Mouse (Mus musculus): ENCODE results near the gene Scube3. TPM values are rescaled to one million over a fixed set of nuclear protein-coding genes. Genes with fewer than 3 reads are reported as not detected.
A peak's percentile ranks its signal among the peaks of the same experiment; 100 is the strongest.

The Scube3 gene
- polyA plus RNA-seq, 1 experiment from 2014 or later, result 8.1 TPM

DNA sequence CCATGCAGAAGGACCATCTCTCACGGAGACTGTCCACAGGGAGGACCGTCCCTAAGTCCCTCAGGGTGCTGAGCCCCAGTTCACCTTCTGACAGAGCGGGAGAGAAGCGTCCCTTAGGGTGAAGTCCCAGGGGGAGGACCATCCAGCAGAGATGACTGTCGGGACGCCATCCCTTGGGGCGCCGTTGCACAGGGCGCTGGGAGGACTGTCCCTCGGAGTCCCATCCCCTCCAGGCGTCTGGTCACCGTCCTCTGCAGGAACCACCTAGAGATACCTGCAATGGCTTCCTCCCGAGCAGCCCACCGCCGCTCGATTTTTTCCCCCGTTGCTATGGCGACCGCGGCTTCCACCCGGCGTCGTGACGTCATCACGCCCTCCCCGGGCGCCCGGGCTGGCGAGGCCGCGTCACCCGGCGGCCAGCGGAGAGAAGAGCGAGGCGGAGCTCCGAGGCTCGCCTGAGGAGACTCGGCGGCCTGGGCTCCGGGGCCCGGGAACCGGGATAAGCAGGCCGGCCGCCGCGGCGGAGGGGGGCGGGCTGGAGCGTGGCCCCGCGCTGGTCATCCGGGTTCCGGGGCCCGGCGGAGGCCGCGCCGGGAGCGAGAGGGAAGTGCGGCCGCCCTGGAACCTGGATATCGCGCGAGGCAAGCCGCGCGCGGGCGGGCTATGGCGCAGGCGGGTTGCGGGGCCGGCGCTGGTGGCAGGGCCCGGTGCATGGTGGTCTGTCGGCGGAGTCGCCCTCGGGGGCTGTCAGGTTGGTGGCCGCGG is 35.0 kb downstream of the Scube3 start, which contains the start of gene Zfp523:
TSS of gene Zfp523 (plus strand) at position 355 of the 765 bp plus-strand sequence.
- peak within 1 kb of the TSS; percentile 90 for H3K27ac ChIP-seq (replicated peaks; ENCODE audit: low read depth, low read length)

DNA sequence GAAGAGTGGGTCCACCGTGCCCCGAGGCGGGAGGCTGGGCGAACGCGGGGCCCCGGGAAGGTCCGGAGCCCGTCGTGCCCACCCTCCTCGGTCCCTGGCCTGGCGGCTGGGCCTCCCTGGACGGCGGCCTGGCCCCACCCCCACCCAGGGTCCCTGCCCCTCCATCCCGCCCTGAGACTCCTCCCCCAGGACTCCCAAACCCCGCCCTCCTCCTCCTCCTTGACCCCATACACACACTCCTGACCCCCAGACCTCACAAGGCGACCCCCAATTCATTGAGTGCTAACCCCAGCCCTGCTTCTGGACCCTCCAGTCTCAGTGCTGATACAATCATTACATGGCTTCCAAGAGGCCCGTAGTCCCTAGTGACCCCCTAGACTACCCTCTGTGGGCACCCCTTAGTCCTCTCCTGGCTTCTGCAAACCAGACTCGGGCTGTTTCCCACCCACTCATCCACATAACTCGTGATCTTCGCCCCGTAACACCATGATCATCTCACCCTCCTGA is 35.7 kb downstream of the Scube3 start:
- Histone ChIP-seq H3K9ac (ENCODE audit: low read depth, low read length) (peak overlapping the region; percentile 97), H3K4me3 (ENCODE audit: low read depth, low read length) (peak overlapping the region; percentile 86), H3K27ac (replicated peaks; ENCODE audit: low read depth, low read length) (peak overlapping the region; percentile 90), H3K27me3 (replicated peaks; ENCODE audit: control insufficient read depth, insufficient read depth, low read length) (no peaks in the 10 kb centered on the region), H3K9me3 (ENCODE audit: control insufficient read depth, low read length) (no peaks in the 10 kb centered on the region), H3K4me2 (ENCODE audit: low read depth, low read length) (peak overlapping the region; percentile 98), H3K36me3 (ENCODE audit: control insufficient read depth, insufficient read depth, low read length) (no peaks in the 10 kb centered on the region), H3K4me1 (ENCODE audit: control insufficient read depth, insufficient read depth, low read length) (peaks cover 39% of the 10 kb centered on the region)
- DNase-seq (ENCODE audit: low spot score) (peak; percentile 59), ATAC-seq (ENCODE audit: low read depth) (peak; percentile 62)
- WGBS, result 22% methylated on average over 6 of the region's 22 CpGs

More for the DNA sequence above, 35.0 kb downstream of the Scube3 start, which contains the start of gene Zfp523:
- Histone ChIP-seq H3K9ac (ENCODE audit: low read depth, low read length) (peak within 1 kb of the TSS; percentile 97), H3K4me3 (ENCODE audit: low read depth, low read length) (peak within 1 kb of the TSS; percentile 86), H3K9me3 (ENCODE audit: control insufficient read depth, low read length) (no peaks in the 10 kb centered on the region), H3K36me3 (ENCODE audit: control insufficient read depth, insufficient read depth, low read length) (no peaks in the 10 kb centered on the region), H3K4me1 (ENCODE audit: control insufficient read depth, insufficient read depth, low read length) (peaks cover 43% of the 10 kb centered on the region), H3K4me2 (ENCODE audit: low read depth, low read length) (peak within 1 kb of the TSS; percentile 98), H3K27me3 (replicated peaks; ENCODE audit: control insufficient read depth, insufficient read depth, low read length) (no peaks in the 10 kb centered on the region)
- peak; percentile 87 for ATAC-seq (ENCODE audit: low read depth)
- 1% methylated on average over 27 of the region's 82 CpGs for WGBS
- DNase-seq (ENCODE audit: low spot score), result peak; percentile 95

DNA sequence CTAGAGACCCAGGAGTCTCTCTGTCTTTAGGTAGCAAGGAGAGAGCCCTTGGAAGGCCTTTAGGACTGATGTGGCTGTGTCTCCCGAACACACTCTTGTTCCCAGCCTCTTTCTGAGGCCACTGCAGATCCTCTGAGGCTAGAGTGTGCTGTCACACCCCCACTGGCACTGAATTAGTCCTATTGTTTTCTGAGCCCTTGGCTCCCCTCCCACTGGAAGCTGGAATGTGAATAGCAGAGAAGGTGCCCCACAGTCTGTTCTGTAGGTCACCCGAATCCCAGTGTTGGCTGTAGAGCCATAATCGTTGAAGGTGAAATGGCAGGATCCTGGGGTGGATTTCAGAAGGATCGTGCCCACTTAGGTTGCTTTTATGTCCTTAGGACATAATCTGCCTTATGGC is 38.4 kb downstream of the Scube3 start:
- no peaks in the 10 kb centered on the region for H3K27me3 ChIP-seq (replicated peaks; ENCODE audit: control insufficient read depth, insufficient read depth, low read length)
- H3K9ac ChIP-seq (ENCODE audit: low read depth, low read length), result no peak overlapping the region
- no peak overlapping the region for H3K4me2 ChIP-seq (ENCODE audit: low read depth, low read length)
- no peak overlapping the region for H3K4me3 ChIP-seq (ENCODE audit: low read depth, low read length)
- 54% methylated on average over 4 of the region's 4 CpGs for WGBS
- no peaks in the 10 kb centered on the region for H3K36me3 ChIP-seq (ENCODE audit: control insufficient read depth, insufficient read depth, low read length)
- ATAC-seq (ENCODE audit: low read depth), result no peak
- peaks cover 33% of the 10 kb centered on the region for H3K4me1 ChIP-seq (ENCODE audit: control insufficient read depth, insufficient read depth, low read length)
- no peaks in the 10 kb centered on the region for H3K9me3 ChIP-seq (ENCODE audit: control insufficient read depth, low read length)
- H3K27ac ChIP-seq (replicated peaks; ENCODE audit: low read depth, low read length), result no peak overlapping the region
- DNase-seq (ENCODE audit: low spot score), result peak; percentile 34

DNA sequence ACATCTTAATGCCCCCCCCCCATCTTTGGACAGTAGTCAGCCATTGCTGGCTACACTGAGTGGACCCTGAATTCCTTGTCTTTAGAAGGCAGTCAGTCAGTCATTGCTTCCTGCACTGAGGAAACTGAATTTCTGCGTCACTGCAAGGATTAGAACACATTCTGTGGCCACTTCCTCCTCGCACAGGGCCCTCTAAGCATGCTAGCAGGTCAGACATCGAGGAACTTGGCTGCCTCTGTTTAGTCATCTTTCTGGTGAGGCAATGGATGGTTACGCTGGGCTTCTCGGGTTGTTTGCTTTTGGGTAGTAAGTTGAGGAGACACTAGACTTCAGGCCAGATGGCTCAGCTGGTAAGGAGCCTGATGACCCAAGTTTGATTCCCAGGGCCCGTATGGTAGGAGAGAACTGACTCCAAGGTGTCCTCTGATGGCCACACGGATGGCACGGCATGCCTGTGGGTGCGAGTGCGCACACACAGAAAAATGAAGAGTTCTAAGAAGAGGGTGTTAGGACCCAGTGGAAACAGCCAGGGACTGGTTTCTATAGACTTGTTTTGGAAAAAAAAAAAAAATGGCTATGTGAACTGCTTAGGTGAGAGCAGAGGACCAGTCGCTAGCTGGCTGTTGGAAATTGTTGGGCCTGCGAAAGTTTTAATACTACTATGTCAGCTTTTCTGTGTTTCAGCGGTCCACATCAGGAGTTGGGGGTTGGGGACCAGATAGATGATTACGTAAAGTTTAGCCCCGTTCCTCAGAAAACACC is 39.0 kb downstream of the Scube3 start:
- H3K27me3 ChIP-seq (replicated peaks; ENCODE audit: control insufficient read depth, insufficient read depth, low read length), result no peaks in the 10 kb centered on the region
- 78% methylated on average over 15 of the region's 15 CpGs for WGBS
- no peak overlapping the region for H3K9ac ChIP-seq (ENCODE audit: low read depth, low read length)
- no peak for ATAC-seq (ENCODE audit: low read depth)
- H3K36me3 ChIP-seq (ENCODE audit: control insufficient read depth, insufficient read depth, low read length), result no peaks in the 10 kb centered on the region
- H3K4me3 ChIP-seq (ENCODE audit: low read depth, low read length), result no peak overlapping the region
- H3K27ac ChIP-seq (replicated peaks; ENCODE audit: low read depth, low read length), result no peak overlapping the region
- no peak overlapping the region for H3K4me2 ChIP-seq (ENCODE audit: low read depth, low read length)
- DNase-seq (ENCODE audit: low spot score), result no peak
- H3K4me1 ChIP-seq (ENCODE audit: control insufficient read depth, insufficient read depth, low read length), result peaks cover 32% of the 10 kb centered on the region
- no peaks in the 10 kb centered on the region for H3K9me3 ChIP-seq (ENCODE audit: control insufficient read depth, low read length)

DNA sequence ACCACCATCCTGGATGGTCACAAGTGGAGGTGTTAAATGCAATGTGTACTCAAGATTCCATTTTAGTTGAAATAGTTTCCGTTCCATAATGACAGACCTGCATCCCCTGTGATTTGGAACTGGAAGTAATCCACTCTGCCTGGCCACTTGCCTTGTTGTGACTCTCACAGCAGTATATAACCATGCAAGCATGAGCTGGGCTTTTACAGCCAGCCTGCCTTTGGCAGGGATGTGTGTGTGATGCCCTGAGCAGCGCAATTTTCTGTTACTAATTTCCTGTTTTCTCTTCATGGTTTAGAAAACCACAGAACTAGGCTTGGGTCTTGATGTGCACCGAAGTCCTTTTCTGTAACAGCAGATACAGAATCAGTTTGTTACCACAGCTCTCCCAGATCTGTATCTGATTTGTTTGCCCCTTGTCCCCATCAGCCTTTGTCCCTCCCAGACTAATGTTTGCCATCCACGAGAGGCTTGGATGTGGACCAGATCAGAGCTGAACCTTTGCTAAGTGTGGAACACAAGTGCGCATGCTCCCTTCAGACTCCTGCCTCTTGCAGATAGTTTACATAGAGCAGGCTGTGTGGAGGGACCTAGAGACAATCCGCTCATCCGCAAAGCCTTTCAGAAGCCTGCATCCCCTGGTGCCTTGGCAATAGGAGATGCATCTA is 43.2 kb downstream of the Scube3 start:
- Histone ChIP-seq H3K27me3 (replicated peaks; ENCODE audit: control insufficient read depth, insufficient read depth, low read length) (no peaks in the 10 kb centered on the region), H3K36me3 (ENCODE audit: control insufficient read depth, insufficient read depth, low read length) (peaks cover 11% of the 10 kb centered on the region), H3K27ac (replicated peaks; ENCODE audit: low read depth, low read length) (peak overlapping the region; percentile 46), H3K9me3 (ENCODE audit: control insufficient read depth, low read length) (no peaks in the 10 kb centered on the region), H3K4me3 (ENCODE audit: low read depth, low read length) (no peak overlapping the region), H3K4me1 (ENCODE audit: control insufficient read depth, insufficient read depth, low read length) (peaks cover 6% of the 10 kb centered on the region; the same call in 1 of the 2 replicates), H3K4me2 (ENCODE audit: low read depth, low read length) (no peak overlapping the region), H3K9ac (ENCODE audit: low read depth, low read length) (no peak overlapping the region)
- peak; percentile 62 for DNase-seq (ENCODE audit: low spot score)
- 63% methylated on average over 7 of the region's 7 CpGs for WGBS
- ATAC-seq (ENCODE audit: low read depth), result no peak; the same call in 1 of the 2 replicates

DNA sequence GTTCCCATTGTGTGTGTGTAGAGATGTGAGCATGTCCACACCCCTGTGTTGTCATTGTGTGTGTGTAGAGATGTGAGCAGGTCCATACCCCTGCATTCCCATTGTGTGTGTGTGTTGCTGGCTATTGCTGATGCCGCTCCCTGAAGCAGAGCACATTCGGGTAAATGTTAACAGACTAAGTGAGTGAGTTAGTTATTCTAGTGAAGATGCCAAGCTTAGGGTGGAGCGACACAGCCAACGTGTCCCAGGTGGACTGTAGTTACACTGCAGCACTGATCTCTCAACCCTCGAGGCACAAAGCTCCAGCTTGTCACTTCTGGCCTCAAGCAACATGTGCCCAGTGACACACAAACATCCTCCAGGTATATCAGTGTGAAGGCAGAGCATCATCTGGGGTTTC is 46.4 kb downstream of the Scube3 start:
- Histone ChIP-seq H3K4me3 (ENCODE audit: low read depth, low read length) (no peak overlapping the region), H3K4me2 (ENCODE audit: low read depth, low read length) (no peak overlapping the region), H3K9me3 (ENCODE audit: control insufficient read depth, low read length) (no peaks in the 10 kb centered on the region), H3K27me3 (replicated peaks; ENCODE audit: control insufficient read depth, insufficient read depth, low read length) (no peaks in the 10 kb centered on the region), H3K27ac (replicated peaks; ENCODE audit: low read depth, low read length) (no peak overlapping the region), H3K9ac (ENCODE audit: low read depth, low read length) (no peak overlapping the region), H3K4me1 (ENCODE audit: control insufficient read depth, insufficient read depth, low read length) (no peaks in the 10 kb centered on the region), H3K36me3 (ENCODE audit: control insufficient read depth, insufficient read depth, low read length) (peaks cover 41% of the 10 kb centered on the region)
- 82% methylated on average over 5 of the region's 5 CpGs for WGBS
- ATAC-seq (ENCODE audit: low read depth), result no peak
- no peak for DNase-seq (ENCODE audit: low spot score)

- H3K4me2 ChIP-seq (ENCODE audit: low read depth, low read length), result no peak overlapping the region
- peaks cover 74% of the 10 kb centered on the region for H3K36me3 ChIP-seq (ENCODE audit: control insufficient read depth, insufficient read depth, low read length)
- no peaks in the 10 kb centered on the region for H3K9me3 ChIP-seq (ENCODE audit: control insufficient read depth, low read length)
- H3K4me1 ChIP-seq (ENCODE audit: control insufficient read depth, insufficient read depth, low read length), result no peaks in the 10 kb centered on the region
- 73% methylated on average over 1 of the region's 1 CpGs for WGBS
- no peak overlapping the region for H3K27ac ChIP-seq (replicated peaks; ENCODE audit: low read depth, low read length)
- DNase-seq (ENCODE audit: low spot score), result no peak
- H3K27me3 ChIP-seq (replicated peaks; ENCODE audit: control insufficient read depth, insufficient read depth, low read length), result no peaks in the 10 kb centered on the region
- no peak for ATAC-seq (ENCODE audit: low read depth)
- H3K4me3 ChIP-seq (ENCODE audit: low read depth, low read length), result no peak overlapping the region
- no peak overlapping the region for H3K9ac ChIP-seq (ENCODE audit: low read depth, low read length)
Observed at GRCm38 (mm10) chr17:28192754-28193153, 50.8 kb downstream of the Scube3 start.

DNA sequence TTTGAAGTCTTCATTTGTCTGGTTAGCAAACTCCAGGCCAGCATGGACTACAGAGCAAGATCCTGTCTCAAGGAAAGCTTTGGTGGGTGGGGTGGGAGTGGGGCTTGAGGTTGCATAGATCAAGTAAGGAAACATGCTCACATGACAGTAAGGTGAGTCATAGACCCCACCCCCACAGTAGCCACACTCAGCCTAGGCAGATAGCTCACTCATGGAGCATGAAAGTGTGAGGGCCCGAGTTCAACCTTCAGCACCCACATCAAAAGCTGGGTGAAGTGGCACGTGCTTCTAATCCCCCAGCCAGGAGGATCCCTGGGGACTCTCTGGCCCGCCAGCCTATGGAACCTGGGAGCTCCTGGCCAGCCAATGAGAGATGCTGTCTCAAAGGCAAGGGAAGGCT is 51.6 kb downstream of the Scube3 start:
- no peaks in the 10 kb centered on the region for H3K27me3 ChIP-seq (replicated peaks; ENCODE audit: control insufficient read depth, insufficient read depth, low read length)
- no peaks in the 10 kb centered on the region for H3K9me3 ChIP-seq (ENCODE audit: control insufficient read depth, low read length)
- H3K9ac ChIP-seq (ENCODE audit: low read depth, low read length), result no peak overlapping the region
- ATAC-seq (ENCODE audit: low read depth) (no peak), DNase-seq (ENCODE audit: low spot score) (no peak)
- H3K36me3 ChIP-seq (ENCODE audit: control insufficient read depth, insufficient read depth, low read length), result peaks cover 81% of the 10 kb centered on the region
- no peaks in the 10 kb centered on the region for H3K4me1 ChIP-seq (ENCODE audit: control insufficient read depth, insufficient read depth, low read length)
- H3K27ac ChIP-seq (replicated peaks; ENCODE audit: low read depth, low read length), result no peak overlapping the region
- H3K4me3 ChIP-seq (ENCODE audit: low read depth, low read length), result no peak overlapping the region
- WGBS, result 90% methylated on average over 3 of the region's 3 CpGs
- no peak overlapping the region for H3K4me2 ChIP-seq (ENCODE audit: low read depth, low read length)
